In genomic region chr2:150971856-150972255, GRCm38 (mm10) we compare ENCODE assay signal across 23 mouse cellular contexts.
DNase-seq lines count a peak whose midpoint lies in the region; ATAC-seq lines count a peak whose summit lies in the region.
"Had no signal": no experiment of that assay in that cellular context is flagged by ENCODE, and none has a peak within 500 bp of the region (broad histone marks: within the 10 kb centered on the region; RNA-seq: fewer than 3 reads in every experiment).

No protein-coding gene starts in this region.

- ATAC-seq in forebrain, embryonic 14.5 days: no peak
- ATAC-seq in forebrain, embryonic 12.5 days (ENCODE audit: low FRiP score): no peak
- ATAC-seq in liver, embryonic 12.5 days: no peak
- ATAC-seq in neural tube, embryonic 15.5 days (ENCODE audit: low FRiP score): no peak
- ATAC-seq: CD4-positive, CD25-positive, alpha-beta regulatory T cell, adult 4 months; forebrain, embryonic 16.5 days had no signal

- no peaks in the 10 kb centered on the region for H3K4me1 ChIP-seq in forebrain, embryonic 14.5 days (ENCODE audit: control insufficient read depth, insufficient read depth, low read length)
- no peaks in the 10 kb centered on the region for H3K4me1 ChIP-seq in forebrain, embryonic 12.5 days
- peaks cover 15% of the 10 kb centered on the region for H3K4me1 ChIP-seq in liver, embryonic 12.5 days
- no peaks in the 10 kb centered on the region for H3K4me1 ChIP-seq in neural tube, embryonic 15.5 days
- no peaks in the 10 kb centered on the region for H3K4me1 ChIP-seq in limb, embryonic 10.5 days
- H3K4me1 ChIP-seq: embryonic facial prominence, embryonic 15.5 days had no signal

- peaks cover 65% of the 10 kb centered on the region for H3K36me3 ChIP-seq in forebrain, embryonic 14.5 days (ENCODE audit: control insufficient read depth, insufficient read depth, low read length)
- H3K36me3 ChIP-seq in forebrain, embryonic 12.5 days (replicated peaks): peaks cover 76% of the 10 kb centered on the region
- H3K36me3 ChIP-seq in liver, embryonic 12.5 days: peaks cover 90% of the 10 kb centered on the region
- H3K36me3 ChIP-seq in neural tube, embryonic 15.5 days: 0 out of 2 replicates have a peak, but pooled peaks cover 6% of the 10 kb centered on the region
- H3K36me3 ChIP-seq in limb, embryonic 10.5 days: peaks cover 98% of the 10 kb centered on the region

- no peak overlapping the region for H3K4me2 ChIP-seq in forebrain, embryonic 14.5 days (ENCODE audit: low read length)
- H3K4me2 ChIP-seq in forebrain, embryonic 12.5 days: no peak overlapping the region
- no peak overlapping the region for H3K4me2 ChIP-seq in liver, embryonic 12.5 days
- H3K4me2 ChIP-seq in neural tube, embryonic 15.5 days: no peak overlapping the region
- H3K4me2 ChIP-seq: embryonic facial prominence, embryonic 15.5 days; heart, embryonic 13.5 days; hindbrain, embryonic 14.5 days had no signal

- no peak overlapping the region for H3K4me3 ChIP-seq in forebrain, embryonic 14.5 days (ENCODE audit: low read depth, low read length)
- H3K4me3 ChIP-seq in forebrain, embryonic 12.5 days (replicated peaks): no peak overlapping the region
- H3K4me3 ChIP-seq in liver, embryonic 12.5 days: no peak overlapping the region
- no peak overlapping the region for H3K4me3 ChIP-seq in neural tube, embryonic 15.5 days (replicated peaks)
- H3K4me3 ChIP-seq in limb, embryonic 10.5 days: no peak overlapping the region
- H3K4me3 ChIP-seq: embryonic facial prominence, embryonic 15.5 days; erythroblast, embryonic 14.5 days; forebrain, embryonic 10.5 days; heart, embryonic 13.5 days had no signal

- H3K27me3 ChIP-seq in forebrain, embryonic 14.5 days (replicated peaks; ENCODE audit: control insufficient read depth, insufficient read depth, low read length): no peaks in the 10 kb centered on the region
- H3K27me3 ChIP-seq in forebrain, embryonic 12.5 days: no peaks in the 10 kb centered on the region
- H3K27me3 ChIP-seq in liver, embryonic 12.5 days (replicated peaks): no peaks in the 10 kb centered on the region
- H3K27me3 ChIP-seq in neural tube, embryonic 15.5 days (replicated peaks): no peaks in the 10 kb centered on the region
- H3K27me3 ChIP-seq in limb, embryonic 10.5 days (ENCODE audit: low read depth, poor library complexity, severe bottlenecking): no peaks in the 10 kb centered on the region
- H3K27me3 ChIP-seq: embryonic facial prominence, embryonic 15.5 days; heart, embryonic 13.5 days had no signal

- peak; percentile 1 for DNase-seq in forebrain, embryonic 14.5 days (ENCODE audit: low spot score)
- peak; percentile 2 for DNase-seq in liver
- peak; percentile 5 for DNase-seq in neural tube, embryonic 10.5 days (ENCODE audit: extremely low spot score, low spot score)
- DNase-seq in limb, embryonic 10.5 days (ENCODE audit: low spot score): peak; percentile 22
- DNase-seq in kidney, adult 8-10 months: no peak
- DNase-seq: adrenal gland, adult 2 months; adrenal gland, postnatal 25 days; B cell, adult 2 months; cerebellum, adult 2 months; cerebellum, postnatal 10 days; embryo, embryonic 11 days; gastrocnemius, postnatal 10 days; heart, postnatal 4 days had no signal

- WGBS in forebrain, embryonic 14.5 days: 57% methylated on average over 7 of the region's 7 CpGs
- WGBS in forebrain, embryonic 12.5 days: 77% methylated on average over 7 of the region's 7 CpGs
- WGBS in liver, embryonic 12.5 days (ENCODE audit: insufficient replicate concordance): 85% methylated on average over 7 of the region's 7 CpGs
- 70% methylated on average over 7 of the region's 7 CpGs for WGBS in neural tube, embryonic 15.5 days
- WGBS in limb, embryonic 10.5 days: 93% methylated on average over 7 of the region's 7 CpGs

- H3K27ac ChIP-seq in forebrain, embryonic 14.5 days (ENCODE audit: low read depth, low read length): no peak overlapping the region
- H3K27ac ChIP-seq in forebrain, embryonic 12.5 days: no peak overlapping the region
- H3K27ac ChIP-seq in liver, embryonic 12.5 days: no peak overlapping the region
- no peak overlapping the region for H3K27ac ChIP-seq in neural tube, embryonic 15.5 days (replicated peaks)
- no peak overlapping the region for H3K27ac ChIP-seq in limb, embryonic 10.5 days
- H3K27ac ChIP-seq: embryonic facial prominence, embryonic 15.5 days; forebrain, embryonic 10.5 days; heart, embryonic 13.5 days; hindbrain, embryonic 14.5 days had no signal

- no peak overlapping the region for H3K9ac ChIP-seq in forebrain, embryonic 14.5 days (ENCODE audit: low read length)
- H3K9ac ChIP-seq in forebrain, embryonic 12.5 days: no peak overlapping the region
- H3K9ac ChIP-seq in liver, embryonic 12.5 days: no peak overlapping the region
- no peak overlapping the region for H3K9ac ChIP-seq in neural tube, embryonic 15.5 days (replicated peaks)
- H3K9ac ChIP-seq: embryonic facial prominence, embryonic 15.5 days; heart, embryonic 13.5 days; hindbrain, embryonic 14.5 days had no signal

- H3K9me3 ChIP-seq in forebrain, embryonic 14.5 days (replicated peaks; ENCODE audit: control insufficient read depth, low read length): no peaks in the 10 kb centered on the region
- H3K9me3 ChIP-seq in forebrain, embryonic 12.5 days: no peaks in the 10 kb centered on the region
- no peaks in the 10 kb centered on the region for H3K9me3 ChIP-seq in liver, embryonic 12.5 days (replicated peaks)
- H3K9me3 ChIP-seq in neural tube, embryonic 15.5 days (replicated peaks): no peaks in the 10 kb centered on the region
- no peaks in the 10 kb centered on the region for H3K9me3 ChIP-seq in limb, embryonic 10.5 days (replicated peaks)
- H3K9me3 ChIP-seq: embryonic facial prominence, embryonic 15.5 days; forebrain, embryonic 10.5 days; heart, embryonic 13.5 days had no signal

Comparison
In these comparisons a context has a peak if more than half of its experiments do, and no peak if none do; other contexts are left out.
1. DNase-seq: peak in forebrain, embryonic 14.5 days (single experiment), liver (single experiment), neural tube, embryonic 10.5 days (single experiment) and limb, embryonic 10.5 days (single experiment); none in kidney, adult 8-10 months (0 of 2).